Mouse (Mus musculus) retina, postnatal 1 day (tissue): ENCODE results near the gene Nav2.
A peak's percentile ranks its signal among the peaks of the same experiment; 100 is the strongest.

Experiments used
- DNase-seq: peaks from one replicate; pipeline ENCODE4 v3.0.0-alpha.2; 2012

Nav2 gene

DNA sequence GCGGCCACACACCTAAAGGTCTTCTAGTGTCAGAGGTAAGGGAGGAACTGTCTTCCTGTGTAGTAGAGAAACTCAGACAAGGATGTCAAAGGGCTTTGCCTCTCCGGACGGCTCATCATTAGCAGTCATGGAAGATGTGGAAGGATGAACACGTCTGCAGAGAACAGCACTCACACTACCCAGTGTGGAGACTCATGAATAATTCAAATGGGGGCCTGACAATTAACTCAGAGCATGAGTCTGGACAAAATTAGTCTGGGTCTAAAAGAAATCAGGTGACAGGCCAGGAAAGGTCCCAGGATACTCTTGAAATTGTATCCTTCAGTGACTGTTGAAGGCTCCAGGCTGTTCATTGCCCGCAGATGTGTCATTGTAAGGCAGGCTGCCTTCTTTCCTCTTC is 17.5 kb upstream of the Nav2 start:
- peak; percentile 61 for DNase-seq

DNA sequence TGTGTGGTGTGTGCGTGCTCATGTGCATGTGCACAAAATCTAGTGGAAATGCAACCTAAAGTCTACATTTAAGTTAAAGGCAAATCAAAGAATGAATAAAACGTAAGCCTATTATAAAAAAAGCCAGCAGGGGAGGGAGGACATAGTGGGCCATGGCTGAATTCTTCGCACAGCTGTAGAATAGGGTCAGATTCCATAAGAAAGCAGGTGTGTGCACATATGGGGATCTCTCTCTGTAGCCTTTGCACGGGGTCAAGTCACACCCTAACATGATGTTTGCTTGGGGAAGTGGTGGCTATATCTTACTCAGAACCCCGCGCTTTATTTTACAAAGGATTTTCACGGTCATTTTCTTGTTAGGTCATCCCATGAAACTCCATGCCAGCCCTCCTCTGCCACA is 15.4 kb upstream of the Nav2 start:
- DNase-seq = no peak

DNA sequence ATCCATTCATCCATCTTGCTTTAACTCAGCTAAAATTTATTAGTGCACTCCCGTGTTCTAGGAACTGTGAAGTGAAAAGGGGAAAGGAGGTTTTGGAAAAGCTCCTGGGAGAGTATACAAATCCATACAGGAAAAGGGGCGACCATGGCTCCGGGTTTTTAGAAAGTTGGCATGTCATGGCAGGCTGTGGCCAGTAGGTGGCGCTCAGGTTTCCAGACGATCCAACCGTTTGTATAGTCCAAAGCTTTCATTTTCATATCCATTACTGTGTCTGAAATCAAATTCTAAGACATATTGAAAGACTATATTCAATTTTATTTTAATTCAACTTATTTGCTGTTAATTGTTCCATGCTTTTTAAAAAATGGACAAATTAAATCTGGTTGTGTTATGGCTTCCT is 14.4 kb upstream of the Nav2 start:
- DNase-seq = peak; percentile 72

DNA sequence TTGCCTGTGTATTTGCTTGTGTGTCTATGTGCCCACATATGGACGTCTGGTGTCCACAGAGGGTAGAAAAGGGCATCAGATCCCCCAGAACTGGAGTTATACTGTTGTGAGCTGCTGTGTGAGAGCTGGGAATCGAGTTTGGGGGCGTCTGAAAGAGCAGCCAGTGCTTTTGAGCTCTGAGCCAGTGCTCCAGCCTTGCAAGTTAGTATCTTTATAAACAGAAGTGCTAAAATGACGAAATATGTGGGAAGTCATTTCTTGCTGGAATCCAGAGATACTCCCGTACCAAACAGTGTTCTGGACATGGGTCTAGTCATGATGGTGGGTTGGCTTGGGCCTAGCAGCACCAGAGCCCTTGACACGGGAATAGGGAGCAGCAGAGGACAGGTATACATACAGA is 13.8 kb upstream of the Nav2 start:
- DNase-seq = no peak

DNA sequence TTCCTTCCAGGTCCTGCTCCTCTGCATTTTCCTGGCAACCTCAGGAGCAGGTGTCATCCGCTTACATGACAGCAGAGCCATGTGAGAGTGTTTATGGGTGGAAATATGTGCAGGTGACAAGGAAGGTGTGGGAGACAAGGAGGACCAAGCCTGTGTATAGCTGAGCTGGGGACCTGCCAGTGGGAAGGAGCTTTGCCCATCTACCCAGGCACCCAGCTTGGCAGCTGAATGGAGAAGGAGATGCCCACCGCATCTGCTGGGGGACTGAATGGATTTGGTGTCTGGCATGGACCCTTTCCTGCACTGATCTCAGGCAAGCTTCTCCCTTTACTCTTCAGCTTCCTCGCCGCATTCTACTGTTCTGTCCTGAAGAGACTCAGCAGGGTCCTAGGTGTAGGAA is 13.0 kb upstream of the Nav2 start:
- no peak for DNase-seq

DNA sequence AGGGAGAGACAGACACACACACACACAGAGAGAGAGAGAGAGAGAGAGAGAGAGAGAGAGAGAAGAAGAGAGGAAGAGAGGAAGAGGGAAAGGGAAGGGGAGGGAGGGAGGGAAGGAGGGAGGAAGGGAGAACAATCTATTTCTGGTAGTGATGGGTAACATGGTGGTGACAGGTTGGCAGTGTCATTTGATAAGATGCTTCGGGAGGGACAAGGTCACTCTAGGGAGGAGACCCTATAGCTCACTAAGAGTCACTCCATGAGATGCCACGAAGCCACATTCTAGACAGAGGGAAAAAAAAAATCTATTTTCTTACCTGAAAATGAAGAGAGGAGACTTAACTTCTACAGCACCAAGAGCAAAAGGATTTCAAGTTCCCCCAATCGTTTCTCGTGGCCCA is 12.5 kb upstream of the Nav2 start:
- DNase-seq = no peak

DNA sequence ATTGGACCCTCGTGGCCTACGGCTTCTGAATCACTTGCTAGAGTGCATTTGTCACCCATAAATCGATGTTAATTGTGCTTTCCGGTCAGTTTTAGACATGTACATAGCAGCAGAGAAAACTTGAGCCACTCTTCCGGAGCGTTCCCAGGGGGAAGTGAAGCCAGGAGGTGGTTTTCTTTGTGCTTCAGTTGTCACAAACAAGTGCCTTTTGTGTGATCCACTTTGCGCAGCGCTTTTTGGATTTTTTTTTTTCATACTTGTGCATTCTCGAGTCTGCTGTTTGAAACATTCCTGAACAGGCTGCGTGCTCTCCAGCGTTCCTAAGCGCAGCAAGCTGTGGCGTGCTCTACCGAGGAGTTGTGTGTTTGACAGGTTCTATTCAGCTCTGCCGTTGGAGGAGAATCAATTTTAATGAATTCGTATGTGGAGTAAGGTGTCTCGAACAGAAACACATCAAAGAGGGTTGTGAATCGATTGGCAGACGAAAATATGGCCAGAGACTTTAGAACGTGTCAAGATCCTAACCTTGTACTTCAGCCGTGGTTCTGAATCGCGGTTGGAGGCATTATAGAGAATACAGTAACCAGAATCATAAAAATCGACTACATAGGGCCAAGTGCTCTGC is 10.9 kb upstream of the Nav2 start:
- peak; percentile 90 for DNase-seq

DNA sequence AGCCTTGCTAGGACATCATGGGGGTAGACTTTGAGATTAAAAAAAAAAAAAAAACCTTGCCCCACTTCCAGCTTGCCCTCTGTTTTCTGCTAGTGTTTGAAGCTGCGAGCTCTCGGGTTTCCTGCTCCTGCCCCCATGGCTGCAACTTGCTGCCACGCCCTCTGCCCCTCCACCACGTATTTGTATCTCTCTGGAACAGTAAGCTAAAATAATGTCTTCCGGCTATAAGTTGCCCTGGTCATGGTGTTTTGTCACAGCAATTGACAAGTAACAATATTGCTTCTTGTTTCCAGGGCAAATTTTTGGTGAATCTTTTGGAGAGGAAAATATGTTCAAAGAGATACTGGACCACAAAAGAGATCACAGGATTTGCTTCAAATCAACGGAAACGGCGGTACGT is 10.1 kb upstream of the Nav2 start:
- DNase-seq = no peak

DNA sequence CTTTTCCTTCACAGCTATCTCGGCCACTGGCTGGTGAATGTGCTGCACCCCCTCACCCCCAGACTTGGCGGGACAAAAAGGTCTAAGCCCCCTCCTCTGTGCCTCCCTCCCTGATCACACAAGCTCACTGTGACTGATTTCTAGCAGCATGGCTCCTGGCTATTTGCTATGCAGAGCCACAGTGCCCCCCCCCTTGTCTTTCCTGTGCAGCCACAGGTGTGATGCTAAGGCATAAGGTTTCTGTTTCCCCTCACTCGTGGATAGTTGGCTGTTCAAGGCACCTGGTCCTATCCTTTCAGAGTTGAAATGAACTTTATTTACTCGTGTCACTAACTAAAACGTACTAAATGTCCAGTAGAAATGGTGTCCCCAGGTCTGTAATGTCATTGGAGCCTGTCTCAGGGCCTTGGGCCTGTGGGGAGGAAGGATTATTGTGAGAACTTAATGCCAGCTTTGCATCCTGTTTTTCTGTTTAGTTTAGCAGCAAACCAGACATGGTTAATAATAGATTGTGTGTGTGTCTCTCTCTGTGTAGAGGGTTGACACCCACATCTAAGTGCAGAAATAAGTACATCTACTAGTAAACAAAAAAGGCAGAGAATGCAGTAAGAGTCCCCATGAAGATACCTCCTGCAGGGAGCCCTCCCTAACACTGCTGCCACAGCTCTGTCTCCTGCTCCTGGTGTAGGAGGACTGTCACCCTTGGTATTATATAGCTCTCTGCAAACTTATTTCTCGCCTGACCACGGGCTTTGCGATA is 7.9 kb upstream of the Nav2 start:
- no peak for DNase-seq

DNA sequence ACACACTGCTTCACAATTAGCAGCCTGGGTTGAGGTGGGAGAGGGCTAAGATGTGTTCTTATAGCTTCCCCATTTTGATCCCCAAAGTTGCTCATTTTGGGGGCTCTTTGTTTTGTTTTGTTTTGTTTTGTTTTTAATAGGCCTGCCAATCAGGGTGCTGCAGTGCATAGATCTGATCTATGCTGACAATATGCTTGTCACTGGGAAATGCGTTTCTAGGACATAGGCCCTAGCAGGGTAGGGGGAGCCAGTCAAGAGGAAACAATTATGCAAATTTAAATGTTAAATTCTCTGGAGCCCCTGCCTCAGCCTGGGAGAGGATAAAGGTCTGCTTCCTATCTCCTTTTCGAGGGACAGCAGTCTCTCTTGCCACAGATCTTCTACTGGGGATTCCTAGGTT is 6.1 kb upstream of the Nav2 start:
- DNase-seq = peak; percentile 87

DNA sequence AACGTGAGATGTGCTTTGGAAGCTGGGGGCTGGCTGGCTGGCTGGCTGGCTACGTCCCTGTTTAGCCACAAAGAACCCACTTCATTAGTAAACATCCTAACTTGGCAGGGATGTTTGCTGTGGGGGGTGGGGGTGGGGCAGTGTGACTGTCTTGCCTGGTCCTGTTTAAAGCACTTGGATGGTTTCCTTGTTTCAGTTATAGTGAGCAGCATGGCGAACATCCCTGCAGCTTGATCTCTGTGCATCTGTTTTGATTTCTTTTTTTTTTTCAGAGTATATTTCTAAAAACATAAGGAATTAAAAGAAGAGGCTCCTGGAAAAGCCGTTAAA is 791 bp downstream of the Nav2 start:
- DNase-seq = no peak

DNA sequence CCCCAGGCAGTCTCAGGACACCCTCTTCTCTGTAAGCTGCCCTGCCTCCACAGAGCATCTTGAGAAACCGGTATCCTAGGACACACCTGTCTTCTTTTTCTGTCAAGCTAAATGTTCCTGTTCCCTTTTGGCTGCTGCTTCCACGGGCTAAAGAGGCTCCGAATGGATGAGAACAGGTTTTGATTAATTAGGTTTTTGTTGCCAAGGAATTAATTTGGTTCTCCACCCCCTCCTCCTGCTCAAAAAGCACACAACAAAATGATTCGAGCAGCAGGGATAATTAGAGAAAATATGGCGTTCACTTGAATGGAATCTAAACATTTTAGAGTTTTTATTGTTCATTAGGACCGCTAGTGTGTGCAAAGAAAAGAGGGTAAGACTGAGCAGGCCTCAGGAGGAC is 1.8 kb downstream of the Nav2 start:
- DNase-seq = no peak

DNA sequence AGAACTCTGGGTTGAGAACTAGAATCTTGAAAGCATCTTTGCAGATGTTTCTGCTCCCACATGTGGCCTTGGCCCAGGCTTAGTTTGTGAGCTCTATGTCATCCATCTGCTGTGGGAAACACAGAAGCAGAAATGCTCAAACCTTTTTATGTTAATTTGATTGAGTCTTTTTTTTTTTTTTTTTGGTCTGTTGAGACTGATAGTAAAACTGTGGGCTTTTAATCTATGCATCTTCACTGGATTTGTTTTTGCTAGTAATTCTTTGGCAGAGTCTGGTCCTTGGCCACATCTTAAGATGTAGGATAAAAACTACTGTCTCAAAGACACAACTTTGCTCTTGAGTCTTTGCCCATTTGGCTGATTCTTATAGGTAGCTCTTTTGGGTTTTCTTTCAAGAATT is 2.6 kb downstream of the Nav2 start:
- DNase-seq = no peak

DNA sequence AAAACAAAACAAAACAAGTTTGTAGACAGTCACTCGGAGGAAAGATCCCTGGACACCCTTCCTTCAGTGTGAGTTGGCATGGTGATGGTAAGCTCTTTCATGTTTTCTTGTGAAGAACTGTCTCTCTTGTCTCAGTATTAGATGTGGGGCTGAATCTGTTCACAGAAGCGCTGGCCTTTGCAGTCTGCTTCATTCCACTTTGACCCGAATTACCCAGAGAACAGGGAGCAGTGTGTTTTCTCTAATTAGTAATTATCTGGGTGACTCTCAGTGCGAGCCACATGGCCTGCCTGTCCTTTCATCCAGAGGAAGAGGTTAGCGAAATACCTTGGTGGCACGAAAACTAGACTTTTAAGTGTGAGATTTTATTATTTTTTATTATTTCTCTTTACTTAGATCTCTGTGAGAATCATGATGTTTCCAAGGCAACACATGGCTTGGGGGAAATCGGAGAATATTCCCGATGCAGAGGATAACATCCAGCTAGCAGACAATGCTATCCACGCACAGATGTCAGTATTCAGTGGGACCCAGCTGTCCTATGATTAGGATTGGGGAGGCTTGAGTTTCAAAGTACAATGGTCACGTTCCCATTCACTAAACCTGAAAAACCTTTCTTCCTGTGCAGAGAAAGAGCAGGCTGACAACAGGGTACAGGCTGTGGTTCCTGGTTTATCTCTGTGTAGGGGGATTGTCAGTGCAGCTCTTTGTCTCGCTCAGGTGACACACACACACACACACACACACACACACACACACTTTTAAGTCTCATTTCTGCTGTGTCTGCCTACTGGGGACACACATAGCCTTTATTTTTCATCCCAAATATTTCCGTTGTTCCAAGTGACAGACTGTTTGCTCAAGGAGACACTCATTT is 6.4 kb downstream of the Nav2 start:
- DNase-seq = peak; percentile 85

DNA sequence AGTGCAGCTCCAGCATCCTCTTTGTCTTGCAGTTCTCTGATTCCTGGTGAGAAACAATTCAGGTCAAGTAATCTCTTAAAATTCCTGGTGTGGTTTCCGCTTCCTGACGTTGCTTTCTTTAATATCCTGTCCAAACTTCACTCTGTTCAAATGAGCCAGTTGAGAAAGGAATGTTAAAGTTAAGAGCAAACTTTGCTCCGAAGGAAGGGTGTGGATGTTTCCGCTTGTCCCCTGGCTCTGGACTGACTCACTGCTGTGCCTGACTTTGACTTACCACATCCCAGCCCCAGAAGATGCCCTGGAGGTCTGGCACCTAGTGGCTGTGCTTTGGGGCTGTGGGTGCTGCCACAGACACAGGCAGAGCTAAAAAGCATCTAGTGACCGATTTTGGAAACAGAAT is 8.9 kb downstream of the Nav2 start:
- DNase-seq = no peak

DNA sequence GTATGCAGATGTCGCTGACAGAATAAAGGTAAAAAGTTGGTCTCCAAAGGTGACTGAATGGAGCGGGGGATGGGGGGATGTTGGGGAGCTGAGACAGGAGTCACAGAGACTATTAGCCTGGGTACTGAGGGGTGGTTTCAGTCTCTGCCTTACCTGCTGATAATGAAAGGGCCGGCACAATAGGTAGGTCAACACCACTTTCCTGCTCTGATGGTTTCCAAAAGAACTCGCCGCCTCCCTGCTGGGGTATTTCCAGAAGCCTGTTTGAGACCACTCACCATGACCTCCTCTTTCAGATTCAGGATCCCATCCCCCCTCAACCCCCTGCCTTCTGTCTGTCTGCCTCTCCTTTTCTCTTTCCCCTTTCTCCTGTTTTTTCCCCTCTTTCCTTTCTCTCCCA is 9.5 kb downstream of the Nav2 start:
- DNase-seq = no peak

DNA sequence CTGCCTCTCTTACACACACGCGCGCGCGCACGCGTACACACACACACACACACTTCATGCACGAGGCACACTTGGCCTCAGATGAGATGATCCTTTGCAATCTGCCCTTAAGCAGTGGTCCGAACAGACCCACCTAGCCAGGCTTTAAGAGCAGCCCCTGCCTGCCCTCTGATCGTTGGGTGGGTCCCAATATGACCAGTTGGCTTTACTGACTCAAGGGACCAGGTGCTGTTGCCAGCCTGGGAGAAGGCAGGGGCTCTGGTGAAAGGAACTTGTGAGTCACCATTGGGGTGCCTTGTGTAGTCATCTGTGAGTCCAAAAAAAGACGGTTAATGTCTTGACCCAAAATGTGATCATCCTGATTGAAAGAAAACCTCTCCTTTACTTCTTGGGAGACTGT is 9.9 kb downstream of the Nav2 start:
- no peak for DNase-seq

DNA sequence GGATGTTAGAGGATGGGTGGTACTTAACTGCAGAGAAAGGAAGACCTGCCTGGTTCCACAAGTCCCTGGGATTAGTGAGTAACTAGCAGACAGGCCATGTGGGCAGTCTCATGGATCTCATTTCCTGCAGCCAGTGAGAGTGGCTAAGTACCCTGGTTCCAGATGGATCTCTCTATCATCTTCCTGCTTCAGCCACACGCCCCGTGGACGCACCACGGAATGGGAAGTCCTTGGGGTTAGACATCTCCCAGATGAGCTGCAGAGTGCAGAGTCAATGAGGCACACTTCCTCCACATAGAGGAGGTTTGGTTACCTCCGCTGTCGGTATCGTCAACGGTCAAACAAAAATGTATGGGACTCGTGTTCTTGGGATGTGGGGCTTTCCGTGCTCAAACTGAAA is 15.1 kb downstream of the Nav2 start:
- no peak for DNase-seq

DNA sequence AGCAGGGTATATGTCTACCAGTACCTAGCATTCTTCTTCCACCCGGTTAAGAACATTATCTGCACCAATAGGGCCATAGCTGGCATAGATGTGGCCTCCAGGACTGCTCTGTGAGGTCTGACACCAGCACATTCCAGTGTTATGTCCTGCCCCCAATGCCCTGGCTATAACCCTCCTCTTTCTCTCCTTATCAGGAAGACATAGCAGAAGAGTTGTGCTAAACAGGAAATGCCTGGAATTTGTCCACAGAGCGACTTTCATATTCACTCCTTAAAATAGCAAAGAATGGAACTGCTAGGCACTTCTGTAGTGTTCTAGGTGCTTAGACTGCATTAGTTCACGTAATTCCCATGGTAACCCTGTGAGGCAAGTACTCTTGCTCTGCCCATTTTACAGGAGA is 16.7 kb downstream of the Nav2 start:
- no peak for DNase-seq

DNA sequence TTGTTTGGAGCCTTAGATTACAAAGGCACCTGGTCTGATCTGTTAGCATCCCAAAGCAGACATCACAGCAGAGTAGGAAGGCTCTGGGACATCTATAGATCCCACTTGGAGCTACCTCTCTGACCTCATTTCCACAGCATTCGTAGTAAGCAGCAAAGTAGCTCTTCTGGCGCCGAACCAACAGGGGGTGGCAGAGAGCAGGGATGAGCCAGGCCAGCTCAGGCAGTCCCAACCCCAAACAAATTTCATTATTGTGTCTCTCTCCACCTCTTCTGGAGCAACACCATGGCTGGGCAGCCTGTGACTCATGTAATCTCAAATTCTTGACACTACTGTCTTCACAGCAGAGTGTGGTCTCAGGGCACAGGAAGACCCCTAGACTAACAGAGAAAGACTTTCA is 19.8 kb downstream of the Nav2 start:
- peak; percentile 77 for DNase-seq

DNA sequence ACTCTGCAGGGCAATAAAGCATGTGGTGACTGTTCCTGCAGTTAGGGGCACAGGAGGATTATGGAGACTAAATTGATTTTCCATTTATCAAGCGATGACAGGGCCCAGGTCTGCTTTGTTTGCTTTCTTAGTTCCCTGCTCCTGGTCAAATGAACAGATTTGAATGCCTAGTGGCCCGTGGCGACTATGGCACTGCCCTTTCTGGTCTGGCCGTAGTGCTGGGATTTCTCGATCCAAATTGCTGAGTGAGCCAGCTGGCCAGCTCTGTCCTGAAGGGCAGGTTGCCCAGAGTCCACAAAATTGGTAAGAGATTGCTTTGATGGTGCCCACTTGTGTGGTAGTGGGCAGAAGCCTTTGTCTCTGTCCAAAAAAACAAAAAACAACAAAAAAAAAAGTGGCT is 21.9 kb downstream of the Nav2 start:
- DNase-seq = no peak

DNA sequence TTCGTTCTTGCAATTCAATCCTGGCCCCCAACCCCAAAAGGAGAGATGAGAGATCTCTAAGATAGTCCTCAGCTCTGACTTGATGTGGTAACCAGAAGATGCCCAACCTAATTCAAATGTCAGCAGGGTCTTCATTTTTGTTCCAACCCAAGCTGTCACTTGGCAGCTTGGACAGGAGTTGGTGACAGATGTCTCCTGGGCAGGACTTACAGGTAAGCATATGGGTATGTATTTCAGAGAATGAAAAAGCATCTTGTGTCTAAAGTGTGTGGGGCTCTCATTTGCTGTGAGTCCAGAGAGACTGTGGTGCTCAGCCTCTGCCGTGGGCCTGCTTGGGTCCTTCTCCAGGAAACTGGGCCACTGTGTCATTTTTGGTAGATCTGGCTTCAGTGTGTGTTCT is 23.6 kb downstream of the Nav2 start:
- DNase-seq = no peak

DNA sequence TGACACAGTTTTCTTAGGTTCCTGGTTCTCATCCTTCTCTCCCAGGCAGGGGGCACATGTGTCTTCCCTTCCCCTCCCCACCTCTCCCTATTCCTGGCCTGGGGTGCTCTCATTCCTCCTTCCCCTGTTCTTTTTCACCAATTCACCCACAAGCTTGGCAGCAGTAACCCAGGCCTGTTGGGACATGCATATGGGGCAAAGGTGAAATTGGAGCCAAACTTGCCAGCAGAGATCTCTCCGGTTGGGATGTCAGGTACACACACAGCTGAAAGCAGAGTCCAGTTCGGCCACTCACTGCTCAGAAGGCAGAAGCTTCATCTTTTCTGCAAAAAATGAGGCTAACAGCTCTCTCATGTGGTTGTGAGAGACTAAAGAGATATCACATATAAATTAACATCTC is 26.3 kb downstream of the Nav2 start:
- no peak for DNase-seq

DNA sequence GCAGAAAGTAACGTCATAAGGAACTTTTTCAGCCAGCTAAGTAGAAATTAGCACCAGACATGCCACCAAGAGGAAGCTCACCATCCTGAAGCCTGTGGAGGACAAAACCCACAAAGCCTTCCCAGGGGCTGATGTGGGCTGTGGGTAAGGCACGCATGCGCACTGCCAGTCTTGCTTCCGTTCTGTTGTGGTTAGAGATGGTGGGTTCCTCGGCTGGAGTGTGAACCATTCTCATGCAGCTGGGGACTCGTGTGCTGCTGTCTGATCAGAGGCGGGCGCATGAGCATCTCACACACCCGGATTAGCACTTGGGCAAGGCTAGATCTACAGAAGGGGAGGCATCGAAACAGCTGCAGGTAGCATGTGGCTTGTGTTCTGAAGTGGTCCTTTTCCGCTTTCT is 29.0 kb downstream of the Nav2 start:
- no peak for DNase-seq
